Mouse (Mus musculus): ENCODE measurements at regions not wholly inside any gene's neighbourhood (a gene's known extent, or its start where the extent isn't known, plus 50 kb on each side); places are given as distances from the start of the nearest gene placed in this dataset.

DNA sequence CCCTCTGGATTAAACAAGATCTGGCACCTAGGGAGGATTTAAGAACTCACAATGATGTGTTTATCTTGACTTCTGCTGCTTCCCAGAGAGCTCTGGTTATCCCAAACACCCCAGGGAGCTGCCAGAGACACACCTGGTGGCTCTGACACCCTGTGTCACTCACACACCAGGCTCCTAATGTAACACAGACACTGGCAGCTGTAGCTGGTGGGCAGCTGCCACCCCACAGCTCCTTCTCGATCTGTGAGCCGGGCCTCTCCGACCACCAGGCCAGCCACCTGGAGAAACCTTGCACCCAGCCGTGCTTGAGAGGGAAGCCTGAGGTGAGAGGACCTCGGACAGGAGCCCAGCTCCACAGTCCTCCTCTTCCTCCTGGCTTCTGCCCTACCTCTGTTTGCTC is 69.5 kb downstream of the Lao1 start:
- TF ChIP-seq EP300 (IDR thresholded peaks at IDR 0.05; ENCODE audit: insufficient read depth, low read depth, low read length) = no peak
- no peak for TF ChIP-seq CTCF (IDR thresholded peaks at IDR 0.05; ENCODE audit: low read depth, low read length)
